Mouse (Mus musculus) forebrain, embryonic 13.5 days (tissue): ENCODE measurements at regions not wholly inside any gene's neighbourhood (a gene's known extent, or its start where the extent isn't known, plus 50 kb on each side); places are given as distances from the start of the nearest gene placed in this dataset.

Experiments
- ATAC-seq: fragments of 200-750 bp; cut with Nextera tagmentation; 2 replicates; pipeline ENCODE4 v1.8.0; 2017
- H3K27ac ChIP-seq: fragments of 300-500 bp; sonication (generic); 2 replicates; pipeline ENCODE4 v1.5.1; 2015; ENCODE audit warnings: inconsistent platforms, mild to moderate bottlenecking, moderate library complexity
- H3K27me3 ChIP-seq: fragments of 300-500 bp; sonication (generic); 2 replicates; pipeline ENCODE4 v1.6.1; 2015; ENCODE audit warnings: mild to moderate bottlenecking, inconsistent platforms
- H3K36me3 ChIP-seq: fragments of 300-500 bp; sonication (generic); 2 replicates; pipeline ENCODE4 v1.6.1; 2015; ENCODE audit warnings: mild to moderate bottlenecking, inconsistent platforms; ENCODE audit not compliant: poor library complexity, severe bottlenecking
- H3K4me1 ChIP-seq: fragments of 300-500 bp; sonication (generic); 2 replicates; pipeline ENCODE4 v1.6.1; 2015; ENCODE audit warnings: inconsistent platforms
- H3K4me2 ChIP-seq: fragments of 300-500 bp; sonication (generic); 2 replicates; pipeline ENCODE4 v1.6.1; 2015; ENCODE audit warnings: inconsistent platforms, mild to moderate bottlenecking, moderate library complexity
- H3K4me3 ChIP-seq: fragments of 300-500 bp; sonication (generic); 2 replicates; pipeline ENCODE4 v1.5.1; 2015; ENCODE audit warnings: mild to moderate bottlenecking, inconsistent platforms
- H3K9ac ChIP-seq: fragments of 300-500 bp; sonication (generic); 2 replicates; pipeline ENCODE4 v1.6.1; 2015; ENCODE audit warnings: mild to moderate bottlenecking, inconsistent platforms
- H3K9me3 ChIP-seq: fragments of 300-500 bp; sonication (generic); replicated peaks from 2 replicates; pipeline ENCODE4 v1.6.1; 2016; ENCODE audit warnings: inconsistent platforms
- WGBS: fragments of 180-500 bp; shearing (Covaris S2); methylation state at CpG from one replicate; pipeline ENCODE4 v1.1.7; 2015; 5-methylcytosine and 5-hydroxymethylcytosine counted together

DNA sequence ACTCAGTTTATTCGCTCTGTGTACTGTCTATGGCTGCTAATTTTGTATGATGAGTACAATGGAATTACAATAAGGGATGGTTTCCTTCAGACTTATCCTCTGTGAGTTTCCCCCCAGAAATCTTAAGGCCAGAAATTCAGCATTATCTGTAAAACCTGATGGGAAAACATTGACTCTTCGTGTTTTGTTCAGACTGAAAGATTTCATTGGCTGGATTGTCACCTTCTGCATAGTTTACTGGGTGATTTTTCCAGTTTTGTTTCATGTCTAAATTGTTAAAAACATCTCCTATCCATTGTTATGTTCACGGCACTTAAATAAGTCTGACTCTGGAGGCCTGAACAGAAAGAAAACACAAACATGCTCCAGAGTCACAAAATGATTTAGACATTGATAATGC is 233.7 kb upstream of the Plscr5 start:
- no peak overlapping the region for H3K4me2 ChIP-seq
- no peak for ATAC-seq
- no peaks in the 10 kb centered on the region for H3K27me3 ChIP-seq
- H3K9ac ChIP-seq = no peak overlapping the region
- 64% methylated on average over 3 of the region's 3 CpGs for WGBS
- no peaks in the 10 kb centered on the region for H3K36me3 ChIP-seq
- no peak overlapping the region for H3K4me3 ChIP-seq
- no peak overlapping the region for H3K27ac ChIP-seq
- no peaks in the 10 kb centered on the region for H3K9me3 ChIP-seq
- H3K4me1 ChIP-seq = no peaks in the 10 kb centered on the region

- no peaks in the 10 kb centered on the region for H3K4me1 ChIP-seq
- no peaks in the 10 kb centered on the region for H3K9me3 ChIP-seq
- H3K27me3 ChIP-seq = no peaks in the 10 kb centered on the region
- no peak overlapping the region for H3K4me2 ChIP-seq
- no peaks in the 10 kb centered on the region for H3K36me3 ChIP-seq
- no peak overlapping the region for H3K9ac ChIP-seq
- H3K4me3 ChIP-seq = no peak overlapping the region
- 83% methylated on average over 3 of the region's 3 CpGs for WGBS
- H3K27ac ChIP-seq = no peak overlapping the region
- no peak for ATAC-seq
Measured at GRCm38 (mm10) chr9:91958421-91958820, 234.3 kb upstream of the Plscr5 start.

DNA sequence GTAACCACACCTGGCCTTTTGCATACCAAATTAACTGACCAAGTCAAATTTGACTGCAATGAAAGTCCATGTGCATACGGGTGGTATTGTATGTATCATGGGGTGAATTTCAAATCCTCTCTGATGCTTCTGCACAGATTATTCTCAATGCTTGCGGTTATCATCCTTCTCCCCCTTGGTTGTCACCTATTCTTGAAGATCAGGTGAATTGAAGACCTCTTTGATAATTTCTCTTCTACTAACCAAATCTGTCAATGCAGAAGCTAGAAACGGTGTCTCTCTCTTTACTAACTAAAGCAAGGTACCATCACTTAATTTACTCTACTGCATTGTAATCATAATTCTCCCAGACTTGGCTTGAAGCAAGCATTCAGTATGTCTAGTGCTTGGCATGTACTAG is 235.7 kb upstream of the Plscr5 start:
- Histone ChIP-seq H3K9me3 (no peaks in the 10 kb centered on the region), H3K27me3 (no peaks in the 10 kb centered on the region), H3K36me3 (no peaks in the 10 kb centered on the region), H3K9ac (no peak overlapping the region), H3K4me1 (no peaks in the 10 kb centered on the region), H3K4me3 (no peak overlapping the region), H3K27ac (no peak overlapping the region), H3K4me2 (no peak overlapping the region)
- WGBS = 92% methylated on average over 3 of the region's 3 CpGs
- no peak for ATAC-seq

GRCm38 (mm10) chr9:91948746-91949145 is 244.0 kb upstream of the Plscr5 start:
- WGBS = 86% methylated on average over 1 of the region's 1 CpGs
- no peaks in the 10 kb centered on the region for H3K36me3 ChIP-seq
- no peak for ATAC-seq
- no peak overlapping the region for H3K9ac ChIP-seq
- no peak overlapping the region for H3K4me2 ChIP-seq
- H3K27ac ChIP-seq = no peak overlapping the region
- H3K4me3 ChIP-seq = no peak overlapping the region
- H3K4me1 ChIP-seq = no peaks in the 10 kb centered on the region
- no peaks in the 10 kb centered on the region for H3K27me3 ChIP-seq
- no peaks in the 10 kb centered on the region for H3K9me3 ChIP-seq

DNA sequence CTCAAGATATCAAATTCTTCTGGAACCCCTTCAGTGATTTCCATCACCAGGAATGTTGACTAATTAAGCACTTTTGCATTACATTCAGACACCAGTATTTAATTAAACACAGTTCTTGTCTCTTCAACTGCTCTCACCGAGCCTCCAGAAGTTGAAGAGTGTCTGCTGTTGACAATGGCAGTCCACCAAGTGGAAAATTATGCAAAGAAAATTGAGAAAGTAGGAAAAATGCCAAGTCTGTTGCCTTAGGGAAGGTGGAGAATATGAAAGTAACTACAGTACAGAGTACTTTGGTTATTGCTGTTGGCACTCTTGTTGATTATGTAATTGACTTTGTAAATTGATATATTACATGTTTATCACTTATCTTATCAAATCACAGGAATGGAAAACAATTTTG is 250.7 kb upstream of the Plscr5 start:
- no peak for ATAC-seq
- Histone ChIP-seq H3K36me3 (no peaks in the 10 kb centered on the region), H3K27ac (no peak overlapping the region), H3K4me2 (no peak overlapping the region), H3K4me1 (no peaks in the 10 kb centered on the region), H3K9ac (no peak overlapping the region), H3K4me3 (no peak overlapping the region), H3K9me3 (no peaks in the 10 kb centered on the region), H3K27me3 (no peaks in the 10 kb centered on the region)
- 27% methylated on average over 1 of the region's 1 CpGs for WGBS

- Histone ChIP-seq H3K4me3 (no peak overlapping the region), H3K36me3 (no peaks in the 10 kb centered on the region), H3K9me3 (no peaks in the 10 kb centered on the region), H3K4me2 (no peak overlapping the region), H3K4me1 (no peaks in the 10 kb centered on the region), H3K9ac (no peak overlapping the region), H3K27me3 (no peaks in the 10 kb centered on the region), H3K27ac (no peak overlapping the region)
- peak; percentile 58; the same call in 1 of the 2 replicates for ATAC-seq
- WGBS = 48% methylated on average over 4 of the region's 4 CpGs
Measured at GRCm38 (mm10) chr9:91938729-91939128, 254.0 kb upstream of the Plscr5 start.

DNA sequence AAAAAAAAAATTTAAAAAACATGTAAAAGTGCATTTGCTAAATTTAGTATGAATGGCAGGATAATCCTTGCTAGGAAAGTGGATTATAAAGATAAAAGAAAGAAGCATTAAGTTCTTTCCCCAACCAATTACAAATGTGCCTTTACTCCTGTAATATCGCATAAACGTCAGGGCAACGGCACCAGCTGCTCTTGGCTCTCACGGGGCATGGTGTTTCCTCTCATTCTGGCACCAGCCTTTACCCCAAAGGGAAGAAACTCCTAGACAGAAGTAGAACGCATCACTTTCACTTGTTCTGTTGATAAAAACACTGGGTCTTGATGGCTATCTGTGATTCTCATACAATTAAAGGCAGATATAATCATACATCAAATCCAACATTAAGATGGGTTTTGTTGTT is 288.7 kb upstream of the Plscr5 start:
- WGBS = 83% methylated on average over 5 of the region's 5 CpGs
- Histone ChIP-seq H3K27me3 (no peaks in the 10 kb centered on the region), H3K9ac (no peak overlapping the region), H3K4me3 (no peak overlapping the region), H3K36me3 (no peaks in the 10 kb centered on the region), H3K4me1 (no peaks in the 10 kb centered on the region), H3K4me2 (no peak overlapping the region), H3K27ac (no peak overlapping the region), H3K9me3 (no peaks in the 10 kb centered on the region)
- ATAC-seq = no peak

DNA sequence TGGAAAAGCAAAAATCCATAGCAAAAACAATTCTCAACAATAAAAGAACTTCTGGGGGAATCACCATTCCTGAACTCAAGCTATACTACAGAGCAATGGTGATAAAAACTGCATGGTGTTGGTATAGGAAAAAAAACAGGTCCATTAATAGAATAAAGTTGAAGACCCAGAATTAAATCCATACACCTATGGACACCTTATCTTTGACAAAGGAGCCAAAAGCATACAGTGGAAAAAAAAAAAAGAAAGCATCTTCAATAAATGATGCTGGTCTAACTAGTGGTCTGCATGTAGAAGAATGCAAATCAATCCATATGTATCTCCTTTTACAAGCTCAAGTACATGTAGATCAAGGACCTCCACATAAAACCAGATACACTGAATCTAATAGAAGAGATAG is 291.8 kb upstream of the Plscr5 start:
- Histone ChIP-seq H3K4me2 (no peak overlapping the region), H3K4me3 (no peak overlapping the region), H3K4me1 (no peaks in the 10 kb centered on the region), H3K27ac (no peak overlapping the region), H3K27me3 (no peaks in the 10 kb centered on the region), H3K9me3 (no peaks in the 10 kb centered on the region), H3K9ac (no peak overlapping the region), H3K36me3 (no peaks in the 10 kb centered on the region)
- no peak for ATAC-seq

DNA sequence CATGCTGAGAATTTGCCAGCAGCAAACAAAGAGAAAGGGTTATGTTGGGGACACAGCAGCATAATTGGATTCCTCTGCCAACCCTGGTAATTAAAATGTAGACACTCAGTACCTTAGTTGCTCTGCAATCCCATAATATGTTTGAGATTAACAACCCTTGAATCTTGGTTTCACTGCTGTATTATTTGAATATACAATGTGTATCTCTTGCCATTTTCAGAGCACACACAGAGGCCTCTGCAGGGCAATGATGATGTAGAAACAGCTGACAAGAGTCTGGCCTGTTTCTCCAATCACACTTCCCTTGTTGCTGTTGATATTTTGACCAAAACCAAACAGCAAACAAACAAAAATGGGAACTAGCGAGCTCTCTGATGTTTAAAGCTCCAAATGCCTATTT is 315.9 kb upstream of the Plscr5 start:
- ATAC-seq = no peak
- H3K9ac ChIP-seq = no peak overlapping the region
- WGBS = 88% methylated on average over 1 of the region's 1 CpGs

GRCm38 (mm10) chr9:91831556-91831955 is 361.2 kb upstream of the Plscr5 start:
- Histone ChIP-seq H3K9ac (no peak overlapping the region), H3K9me3 (no peaks in the 10 kb centered on the region), H3K4me2 (no peak overlapping the region), H3K4me1 (no peaks in the 10 kb centered on the region), H3K36me3 (no peaks in the 10 kb centered on the region), H3K4me3 (no peak overlapping the region), H3K27ac (no peak overlapping the region), H3K27me3 (no peaks in the 10 kb centered on the region)
- 52% methylated on average over 3 of the region's 3 CpGs for WGBS
- peak; percentile 51; the same call in 1 of the 2 replicates for ATAC-seq

More for the DNA sequence above, 315.9 kb upstream of the Plscr5 start:
- no peak overlapping the region for H3K4me3 ChIP-seq
- H3K4me2 ChIP-seq = no peak overlapping the region
- H3K4me1 ChIP-seq = no peaks in the 10 kb centered on the region
- H3K36me3 ChIP-seq = no peaks in the 10 kb centered on the region
- H3K27me3 ChIP-seq = no peaks in the 10 kb centered on the region
- no peaks in the 10 kb centered on the region for H3K9me3 ChIP-seq
- H3K27ac ChIP-seq = no peak overlapping the region

- peak; percentile 62; the same call in 1 of the 2 replicates for ATAC-seq
- Histone ChIP-seq H3K27me3 (no peaks in the 10 kb centered on the region), H3K9me3 (no peaks in the 10 kb centered on the region), H3K9ac (no peak overlapping the region), H3K4me3 (no peak overlapping the region), H3K27ac (no peak overlapping the region), H3K4me2 (no peak overlapping the region), H3K36me3 (no peaks in the 10 kb centered on the region), H3K4me1 (peaks cover 3% of the 10 kb centered on the region; the same call in 1 of the 2 replicates)
- WGBS = 91% methylated on average over 1 of the region's 1 CpGs
Measured at GRCm38 (mm10) chr9:91823733-91824487, 368.8 kb upstream of the Plscr5 start.

GRCm38 (mm10) chr9:91818616-91819328 is 374.0 kb upstream of the Plscr5 start:
- peak overlapping the region; percentile 31; the same call in 1 of the 2 replicates for H3K27ac ChIP-seq
- peaks cover 9% of the 10 kb centered on the region; the same call in 1 of the 2 replicates for H3K4me1 ChIP-seq
- H3K27me3 ChIP-seq = no peaks in the 10 kb centered on the region
- ATAC-seq = peak; percentile 90
- no peak overlapping the region for H3K4me3 ChIP-seq
- H3K9ac ChIP-seq = no peak overlapping the region
- H3K9me3 ChIP-seq = no peaks in the 10 kb centered on the region
- no peaks in the 10 kb centered on the region for H3K36me3 ChIP-seq
- peak overlapping the region; percentile 24; the same call in 1 of the 2 replicates for H3K4me2 ChIP-seq
- WGBS = 18% methylated on average over 13 of the region's 13 CpGs
